Mouse (Mus musculus): ENCODE results near the gene Plppr3. TPM values are rescaled to one million over a fixed set of nuclear protein-coding genes. Genes with fewer than 3 reads are reported as not detected.

Gene Plppr3
- polyA plus RNA-seq, 1 experiment, result not detected

DNA sequence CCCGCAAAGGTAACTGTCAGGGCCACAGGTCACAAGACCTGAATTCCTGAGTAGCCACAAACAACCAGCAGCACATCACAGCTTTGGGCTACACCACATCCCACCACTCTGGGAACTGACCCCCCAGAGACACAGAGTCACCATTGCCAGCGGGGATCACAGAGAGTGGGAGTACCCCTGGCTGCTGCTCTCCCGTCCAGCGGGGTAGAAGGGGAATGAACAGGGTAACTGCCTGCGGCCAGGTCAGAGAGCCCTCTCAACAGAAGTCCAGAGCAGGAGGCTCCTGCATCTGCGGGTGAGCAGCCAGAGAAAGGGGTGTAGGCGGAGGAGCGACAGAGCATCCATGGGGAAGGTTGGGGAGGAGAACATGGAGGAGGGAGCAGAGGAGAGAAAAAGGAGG lies 41.6 kb upstream of the Plppr3 start:
- no peak overlapping the region for H3K27ac ChIP-seq (ENCODE audit: insufficient read depth, low read depth, low read length)
- peaks cover 10% of the 10 kb centered on the region for H3K4me1 ChIP-seq (ENCODE audit: control insufficient read depth, insufficient read depth, low read length)
- H3K4me3 ChIP-seq (ENCODE audit: insufficient read depth, low read length), result peak overlapping the region; percentile 98
- TF ChIP-seq POLR2A (IDR thresholded peaks at IDR 0.05; ENCODE audit: borderline replicate concordance, low read depth, low read length), result no peak
- no peak for TF ChIP-seq CTCF (IDR thresholded peaks at IDR 0.05; ENCODE audit: low read depth, low read length)

DNA sequence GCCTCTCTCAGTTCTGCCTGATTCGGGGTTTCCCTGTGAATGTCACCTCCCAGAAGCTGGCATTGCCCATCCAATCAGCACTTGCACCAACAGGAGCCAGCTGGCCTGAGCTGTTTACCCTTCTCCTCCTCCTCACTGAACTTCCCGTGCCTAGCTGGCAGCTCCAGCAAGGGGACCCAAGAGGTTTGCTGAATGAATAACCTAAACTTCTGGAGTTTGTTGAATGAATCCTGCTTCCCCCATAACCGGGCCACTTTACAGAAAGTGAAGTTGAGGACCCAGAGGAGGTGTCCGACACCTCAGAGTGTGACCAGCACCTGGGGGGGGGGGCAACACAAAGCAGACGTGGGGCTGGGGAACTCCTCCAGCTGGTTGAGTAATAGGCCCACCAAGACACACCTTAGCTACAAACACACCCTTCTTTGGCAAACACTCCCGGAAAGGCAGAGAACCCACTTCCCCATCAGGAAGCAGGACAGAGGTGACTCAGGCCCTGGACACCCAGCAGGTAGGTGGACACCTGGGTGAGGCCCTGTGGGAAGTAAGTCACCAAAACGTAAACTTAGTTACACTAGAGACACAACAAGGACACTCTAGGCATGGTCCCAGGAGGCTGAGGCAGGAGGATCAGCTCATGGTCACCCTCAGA lies 40.6 kb upstream of the Plppr3 start:
- no peak overlapping the region for H3K4me3 ChIP-seq (ENCODE audit: insufficient read depth, low read length)
- peaks cover 10% of the 10 kb centered on the region for H3K4me1 ChIP-seq (ENCODE audit: control insufficient read depth, insufficient read depth, low read length)
- no peak overlapping the region for H3K27ac ChIP-seq (ENCODE audit: insufficient read depth, low read depth, low read length)
- TF ChIP-seq CTCF (IDR thresholded peaks at IDR 0.05; ENCODE audit: low read depth, low read length), result no peak
- no peak for TF ChIP-seq POLR2A (IDR thresholded peaks at IDR 0.05; ENCODE audit: borderline replicate concordance, low read depth, low read length)

DNA sequence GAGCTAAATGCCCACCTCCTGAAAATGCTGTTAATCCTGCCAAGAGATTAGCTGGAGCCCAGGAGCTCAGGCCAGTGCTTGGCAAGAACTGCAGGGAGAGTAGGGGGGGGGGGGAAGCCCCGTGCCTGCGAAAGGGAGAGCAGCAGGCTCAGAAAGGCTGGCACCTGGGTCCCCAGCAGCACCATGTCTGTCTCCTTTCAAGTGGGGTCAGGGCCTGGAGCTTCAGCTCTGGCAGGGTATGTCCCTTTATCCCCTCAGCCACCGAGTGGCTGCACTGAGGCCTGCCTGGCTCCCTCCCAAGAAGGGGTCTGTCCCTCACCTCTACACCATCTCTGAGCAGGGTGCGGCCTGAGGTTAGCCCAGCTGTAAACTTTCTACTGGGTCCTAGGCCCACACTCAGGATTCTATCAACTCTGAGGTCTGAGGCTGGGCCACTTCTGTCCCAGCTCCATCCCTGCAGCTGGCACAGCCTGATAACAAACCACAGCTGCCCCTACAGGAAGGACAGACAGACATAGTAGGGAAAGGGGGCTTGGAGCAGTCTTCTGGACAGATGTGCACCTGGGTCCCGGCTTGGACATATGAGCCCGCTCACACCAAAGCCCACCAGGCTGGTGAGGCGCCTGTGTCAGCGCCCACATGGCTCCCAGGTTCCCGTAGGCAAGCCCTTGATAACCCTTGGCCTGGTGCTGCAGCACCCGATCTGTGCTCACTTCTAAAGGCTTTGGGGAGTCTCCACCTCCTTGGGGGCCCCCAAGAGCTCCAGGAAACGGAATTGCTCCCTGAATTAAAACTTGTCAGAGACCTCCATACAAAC lies 39.9 kb upstream of the Plppr3 start:
- Histone ChIP-seq H3K4me1 (ENCODE audit: control insufficient read depth, insufficient read depth, low read length) (peaks cover 15% of the 10 kb centered on the region), H3K4me3 (ENCODE audit: insufficient read depth, low read length) (no peak overlapping the region), H3K27ac (ENCODE audit: insufficient read depth, low read depth, low read length) (no peak overlapping the region)
- no peak for TF ChIP-seq CTCF (IDR thresholded peaks at IDR 0.05; ENCODE audit: low read depth, low read length)

DNA sequence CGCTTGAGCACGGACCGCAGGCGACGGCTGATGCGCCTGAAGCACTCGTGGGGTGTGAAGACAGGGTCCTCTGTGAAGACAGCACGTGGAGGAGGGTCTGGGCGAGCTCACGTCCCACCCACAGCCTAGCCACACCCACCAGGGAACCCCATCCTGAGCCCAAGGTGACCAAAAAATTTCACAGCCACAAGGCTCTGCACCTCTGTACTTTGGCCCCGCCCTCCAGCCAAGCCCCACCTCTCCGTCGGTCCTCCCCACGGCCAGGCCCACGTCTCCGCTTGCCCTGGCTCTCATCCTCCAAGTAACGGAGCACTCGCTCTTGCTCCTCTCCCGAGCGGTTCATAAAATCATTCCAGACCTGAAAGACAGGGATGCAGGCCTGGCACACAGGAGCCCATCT lies 38.0 kb upstream of the Plppr3 start:
- no peak overlapping the region for H3K27ac ChIP-seq (ENCODE audit: insufficient read depth, low read depth, low read length)
- peaks cover 17% of the 10 kb centered on the region for H3K4me1 ChIP-seq (ENCODE audit: control insufficient read depth, insufficient read depth, low read length)
- H3K4me3 ChIP-seq (ENCODE audit: insufficient read depth, low read length), result no peak overlapping the region
- no peak for TF ChIP-seq POLR2A (IDR thresholded peaks at IDR 0.05; ENCODE audit: borderline replicate concordance, low read depth, low read length)
- no peak for TF ChIP-seq CTCF (IDR thresholded peaks at IDR 0.05; ENCODE audit: low read depth, low read length)

DNA sequence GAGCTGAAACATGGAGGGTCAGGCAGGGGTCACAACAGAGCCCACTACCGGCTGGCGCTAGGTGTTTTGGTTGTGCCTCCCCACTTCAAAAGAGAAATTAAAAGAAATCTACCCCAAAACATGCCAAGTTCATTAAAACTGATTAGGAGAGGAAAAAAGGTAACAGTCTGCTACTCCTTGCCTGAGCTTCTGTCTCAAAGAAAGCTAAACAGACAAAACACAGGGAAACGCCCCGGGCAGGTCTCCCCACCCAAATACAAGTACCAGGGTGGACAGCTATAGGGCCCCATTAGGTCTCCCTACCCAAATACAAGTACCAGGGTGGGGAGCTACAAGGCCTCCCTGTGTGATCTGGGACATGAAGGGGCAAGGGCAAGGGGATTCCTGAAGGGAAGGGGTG lies 36.1 kb upstream of the Plppr3 start, which contains the start of gene Gm26602:
Gm26602 (plus strand) TSS at position 301 of the 400 bp plus-strand sequence.
- TF ChIP-seq POLR2A (IDR thresholded peaks at IDR 0.05; ENCODE audit: borderline replicate concordance, low read depth, low read length) (no peak), CTCF (IDR thresholded peaks at IDR 0.05; ENCODE audit: low read depth, low read length) (no peak)
- H3K4me3 ChIP-seq (ENCODE audit: insufficient read depth, low read length), result no peak within 1 kb of the TSS
- H3K27ac ChIP-seq (ENCODE audit: insufficient read depth, low read depth, low read length), result no peak within 1 kb of the TSS
- peaks cover 11% of the 10 kb centered on the region for H3K4me1 ChIP-seq (ENCODE audit: control insufficient read depth, insufficient read depth, low read length)

DNA sequence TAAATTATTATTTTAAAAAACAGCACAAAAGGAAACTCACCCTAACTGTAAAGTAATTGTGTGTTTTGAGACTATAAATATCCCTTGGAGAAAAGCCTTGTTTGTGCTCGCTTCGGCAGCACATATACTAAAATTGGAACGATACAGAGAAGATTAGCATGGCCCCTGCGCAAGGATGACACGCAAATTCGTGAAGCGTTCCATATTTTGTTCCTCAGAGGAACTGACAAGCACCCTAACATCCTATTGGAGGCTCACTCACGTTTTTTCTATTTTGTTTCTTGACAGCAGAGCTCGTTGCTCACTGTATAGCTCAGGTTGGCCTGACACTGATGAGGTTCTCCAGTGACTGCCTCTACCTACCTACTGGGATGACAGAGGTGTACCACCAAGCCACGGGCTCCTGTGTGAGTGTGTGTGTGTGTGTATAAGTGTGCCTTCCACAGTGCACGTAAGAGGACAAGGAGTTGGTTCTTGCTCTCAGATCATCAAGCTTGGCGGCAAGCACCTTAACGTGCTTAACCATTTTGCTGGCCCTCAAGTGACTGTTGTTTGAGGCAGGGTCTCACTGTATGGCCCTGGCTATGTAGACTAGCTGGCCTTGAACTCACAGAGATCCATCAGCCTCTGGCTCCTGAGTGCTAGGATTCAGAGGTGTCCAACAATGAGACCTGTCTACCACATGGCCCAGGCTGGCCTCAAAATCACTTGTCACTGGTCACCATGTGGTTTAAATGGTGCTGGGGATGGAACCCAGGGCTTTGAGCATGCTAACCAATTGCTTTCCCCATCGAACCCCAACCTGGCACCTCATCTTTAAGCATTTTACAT lies 34.9 kb upstream of the Plppr3 start:
- H3K4me1 ChIP-seq (ENCODE audit: control insufficient read depth, insufficient read depth, low read length), result peaks cover 7% of the 10 kb centered on the region
- no peak for TF ChIP-seq POLR2A (IDR thresholded peaks at IDR 0.05; ENCODE audit: borderline replicate concordance, low read depth, low read length)
- TF ChIP-seq CTCF (IDR thresholded peaks at IDR 0.05; ENCODE audit: low read depth, low read length), result no peak; the same call in 1 of the 2 replicates
- H3K27ac ChIP-seq (ENCODE audit: insufficient read depth, low read depth, low read length), result no peak overlapping the region
- peak overlapping the region; percentile 15; the same call in 1 of the 2 replicates for H3K4me3 ChIP-seq (ENCODE audit: insufficient read depth, low read length)

DNA sequence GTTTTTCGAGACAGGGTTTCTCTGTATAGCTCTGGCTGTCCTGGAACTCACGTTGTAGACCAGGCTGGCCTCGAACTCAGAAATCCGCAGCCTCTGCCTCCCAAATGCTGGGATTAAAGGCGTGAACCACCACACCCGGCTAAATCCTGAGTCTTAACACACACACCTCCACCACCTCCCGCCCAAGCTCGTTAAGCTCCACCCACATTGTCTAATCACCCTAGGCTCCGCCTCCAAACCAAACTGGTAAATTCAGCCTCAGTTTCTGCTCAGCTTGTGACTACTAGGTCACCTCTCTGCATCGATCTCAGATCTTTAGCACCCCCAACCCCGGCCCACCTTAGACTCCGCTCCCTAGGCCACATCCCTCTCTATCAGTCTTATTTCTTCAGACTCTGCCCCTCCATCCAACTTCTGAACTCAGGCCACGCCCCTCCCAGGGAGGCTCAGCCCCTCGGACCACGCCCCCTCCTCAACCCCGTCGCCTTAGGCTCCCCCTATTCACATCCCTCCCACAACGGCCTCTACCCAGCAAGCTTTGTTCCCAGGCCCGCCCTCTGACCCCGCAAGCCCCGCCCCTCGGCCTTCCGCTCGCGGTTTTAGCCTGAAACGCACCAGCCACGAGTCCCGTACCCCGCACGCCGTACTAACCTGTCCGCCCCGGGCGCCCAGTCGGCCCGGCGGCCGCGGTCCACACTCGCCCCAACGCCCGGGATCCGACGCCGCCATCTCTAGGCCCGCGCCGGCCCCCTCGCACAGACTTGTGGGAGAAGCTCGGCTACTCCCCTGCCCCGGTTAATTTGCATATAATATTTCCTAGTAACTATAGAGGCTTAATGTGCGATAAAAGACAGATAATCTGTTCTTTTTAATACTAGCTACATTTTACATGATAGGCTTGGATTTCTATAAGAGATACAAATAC lies 34.0 kb upstream of the Plppr3 start, which contains the start of gene Med16:
Med16 (minus strand) TSS at position 757 of the 925 bp plus-strand sequence.
- TF ChIP-seq POLR2A (IDR thresholded peaks at IDR 0.05; ENCODE audit: borderline replicate concordance, low read depth, low read length), result no peak
- no peak for TF ChIP-seq CTCF (IDR thresholded peaks at IDR 0.05; ENCODE audit: low read depth, low read length)
- Histone ChIP-seq H3K27ac (ENCODE audit: insufficient read depth, low read depth, low read length) (peak within 1 kb of the TSS; percentile 90), H3K4me1 (ENCODE audit: control insufficient read depth, insufficient read depth, low read length) (peaks cover 7% of the 10 kb centered on the region), H3K4me3 (ENCODE audit: insufficient read depth, low read length) (peak within 1 kb of the TSS; percentile 88)

DNA sequence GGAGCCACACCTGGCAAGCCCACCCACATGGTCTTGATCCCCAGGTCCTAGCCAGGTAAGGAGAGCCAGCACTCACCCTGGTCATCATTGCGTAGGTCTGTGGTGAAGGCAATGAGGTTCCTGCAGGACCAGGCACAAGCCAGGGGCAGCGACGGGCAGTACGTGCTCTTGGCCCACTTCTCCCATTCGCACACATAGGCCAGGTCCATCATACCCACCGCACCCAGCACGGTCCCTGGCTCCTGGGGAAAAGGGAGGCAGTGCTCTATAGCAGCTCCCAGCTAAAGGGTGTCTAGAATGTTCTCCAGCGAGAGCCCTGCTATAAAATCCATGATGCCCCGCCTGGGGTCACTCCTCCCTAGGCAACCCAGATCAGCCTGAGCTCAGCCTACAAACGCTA lies 33.0 kb upstream of the Plppr3 start:
- H3K4me3 ChIP-seq (ENCODE audit: insufficient read depth, low read length), result no peak overlapping the region
- H3K4me1 ChIP-seq (ENCODE audit: control insufficient read depth, insufficient read depth, low read length), result peaks cover 7% of the 10 kb centered on the region
- no peak overlapping the region for H3K27ac ChIP-seq (ENCODE audit: insufficient read depth, low read depth, low read length)
- TF ChIP-seq POLR2A (IDR thresholded peaks at IDR 0.05; ENCODE audit: borderline replicate concordance, low read depth, low read length) (no peak), CTCF (IDR thresholded peaks at IDR 0.05; ENCODE audit: low read depth, low read length) (no peak)

DNA sequence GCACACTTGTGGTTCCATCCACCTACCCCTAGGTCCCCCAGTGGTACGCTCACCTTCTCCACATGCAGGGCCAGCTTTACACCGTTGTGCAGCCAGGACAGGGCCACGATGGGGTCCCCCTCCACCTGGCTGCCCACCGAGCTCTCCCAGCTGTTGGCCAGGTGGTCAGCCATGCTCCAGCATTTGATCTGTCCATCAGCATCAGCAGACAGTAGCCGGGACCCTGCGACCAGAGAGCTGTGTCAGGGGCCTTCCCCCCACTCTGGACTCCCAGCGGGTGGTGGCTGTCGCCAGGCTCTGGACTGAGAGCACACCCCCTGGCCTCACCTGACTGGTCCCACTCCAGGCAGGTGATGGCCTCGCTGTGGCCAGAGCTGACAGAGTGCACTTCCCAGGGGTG lies 32.3 kb upstream of the Plppr3 start:
- peaks cover 7% of the 10 kb centered on the region for H3K4me1 ChIP-seq (ENCODE audit: control insufficient read depth, insufficient read depth, low read length)
- no peak overlapping the region for H3K27ac ChIP-seq (ENCODE audit: insufficient read depth, low read depth, low read length)
- H3K4me3 ChIP-seq (ENCODE audit: insufficient read depth, low read length), result no peak overlapping the region
- no peak for TF ChIP-seq POLR2A (IDR thresholded peaks at IDR 0.05; ENCODE audit: borderline replicate concordance, low read depth, low read length)
- no peak for TF ChIP-seq CTCF (IDR thresholded peaks at IDR 0.05; ENCODE audit: low read depth, low read length)

Data from bone marrow macrophage, adult 2 months (primary cell).